Comparison of ENCODE assay signal across 8 mouse cellular contexts in genomic region chr4:141545743-141546333, GRCm38 (mm10). TPM values are rescaled to one million over a fixed set of nuclear protein-coding genes. Genes with fewer than 3 reads are reported as not detected.
DNase-seq lines count a peak whose midpoint lies in the region; ATAC-seq lines count a peak whose summit lies in the region.

No protein-coding gene starts in this region.

- peak; percentile 73 for ATAC-seq in intestine, embryonic 14.5 days (replicated peaks; ENCODE audit: low FRiP score, low TSS enrichment, low read depth)

- DNase-seq in adipocyte (ENCODE audit: low spot score) = peak; percentile 99
- DNase-seq in embryo, embryonic 10 days (ENCODE audit: low spot score) = peak; percentile 99
- peak; percentile 100 for DNase-seq in gastrocnemius, postnatal 14 days
- DNase-seq in intestine, embryonic 14.5 days (ENCODE audit: low spot score) = peak; percentile 98
- DNase-seq in left cerebral cortex, postnatal 14 days (ENCODE audit: low spot score in 2 of 2) = peak; percentile 99
- peak; percentile 100 for DNase-seq in mesoderm, embryonic 11.5 days (ENCODE audit: low read depth, low spot score)
- DNase-seq in right cerebral cortex, postnatal 36 days (ENCODE audit: low spot score in 2 of 2) = peak; percentile 98 to 99
- DNase-seq in yolk sac, embryonic 10.5 days (ENCODE audit: low spot score) = peak; percentile 99

- WGBS in intestine, embryonic 14.5 days = under 1% methylated on average over 53 of the region's 56 CpGs

- no peaks in the 10 kb centered on the region for H3K9me3 ChIP-seq in intestine, embryonic 14.5 days (ENCODE audit: control insufficient read depth, low read length)

- H3K36me3 ChIP-seq in intestine, embryonic 14.5 days (ENCODE audit: control insufficient read depth, insufficient read depth, low read length) = no peaks in the 10 kb centered on the region

- H3K27ac ChIP-seq in intestine, embryonic 14.5 days (ENCODE audit: low read depth) = peak overlapping the region; percentile 100

- H3K9ac ChIP-seq in intestine, embryonic 14.5 days (ENCODE audit: low read length) = peak overlapping the region; percentile 99

- H3K4me3 ChIP-seq in intestine, embryonic 14.5 days (ENCODE audit: low read depth, low read length) = peak overlapping the region; percentile 73

- H3K27me3 ChIP-seq in intestine, embryonic 14.5 days (replicated peaks; ENCODE audit: control insufficient read depth, insufficient read depth, low read length) = no peaks in the 10 kb centered on the region

- peak overlapping the region; percentile 99 for H3K4me2 ChIP-seq in intestine, embryonic 14.5 days (ENCODE audit: low read length)

- peaks cover 10% of the 10 kb centered on the region for H3K4me1 ChIP-seq in intestine, embryonic 14.5 days (replicated peaks; ENCODE audit: control insufficient read depth, insufficient read depth, low read length)

- intact Hi-C loops in gastrocnemius, postnatal 14 days (cut with DNase I; ENCODE audit: low total_unique reads) = no loop called here
- intact Hi-C loops in left cerebral cortex, postnatal 14 days (cut with DNase I) = no loop called here

RNA-seq across cellular contexts. Expression of gene Spen, which starts 7.4 kb away (rescaled TPM):
- total RNA-seq in gastrocnemius, postnatal 14 days (2021) = 10 to 100 TPM; 20.1 to 22.1 TPM
- polyA plus RNA-seq in intestine, embryonic 14.5 days (2014; fragmentation: Nextera tagmentation; extraction: Ambion mirVana) = 12.8 and 14.9 TPM in 2 replicates
- 10 to 100 TPM; 49.5 to 58.6 TPM for total RNA-seq in left cerebral cortex, postnatal 14 days (2021)

Comparison
In these comparisons a context has a peak if more than half of its experiments do, and no peak if none do; other contexts are left out.
1. Peak in every context shown above with its lines: DNase-seq, ATAC-seq, H3K4me3 ChIP-seq and H3K27ac ChIP-seq.